Mouse (Mus musculus): ENCODE measurements around the gene Plcl2.
A peak's percentile ranks its signal among the peaks of the same experiment; 100 is the strongest.
"Not testable (repeated sequence)": the region's sequence is repeated elsewhere in the genome, so short reads cannot be mapped to it uniquely, and the experiment has no call there.

Gene Plcl2

DNA sequence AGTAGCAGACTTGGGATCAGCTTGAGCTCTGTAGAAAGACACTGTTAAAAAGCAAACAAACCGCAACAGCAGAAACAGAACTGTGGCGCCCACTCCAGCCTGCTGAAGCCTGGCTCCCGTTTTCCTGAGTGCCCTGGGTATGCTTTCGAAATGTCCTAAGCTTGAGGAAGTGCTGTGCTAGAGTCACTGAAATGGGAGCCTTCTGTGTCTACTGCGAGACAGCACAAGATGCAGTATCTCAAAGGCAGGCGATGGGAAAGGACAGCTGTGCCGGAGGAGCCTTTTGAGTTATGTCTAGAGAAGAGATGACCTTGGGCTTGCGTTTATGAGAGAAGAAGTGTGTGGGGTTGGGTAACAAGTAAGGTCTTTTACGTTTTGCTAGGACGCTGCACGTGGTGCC is 166.0 kb downstream of the Plcl2 start:
- no peak for DNase-seq (ENCODE audit: low spot score)

DNA sequence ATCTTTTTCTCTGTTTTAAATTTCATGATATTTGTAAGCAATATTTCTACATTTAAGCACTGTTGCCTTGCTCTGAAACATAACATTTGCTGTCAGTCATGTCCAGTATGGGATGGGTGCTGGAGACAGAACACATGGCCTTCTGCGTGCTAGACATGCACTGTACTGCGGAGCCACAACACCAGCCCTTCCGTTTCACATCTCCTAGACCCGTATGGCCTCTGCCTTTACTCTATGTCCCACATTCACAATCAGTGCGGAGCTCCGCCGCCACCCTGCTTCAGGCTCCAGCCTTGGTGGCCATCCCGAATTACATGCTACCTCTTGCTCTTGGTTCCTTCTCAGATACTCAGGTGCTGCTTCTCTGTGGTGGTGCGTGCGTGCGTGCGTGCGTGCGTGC is 168.1 kb downstream of the Plcl2 start:
- DNase-seq (ENCODE audit: low spot score), result no peak

DNA sequence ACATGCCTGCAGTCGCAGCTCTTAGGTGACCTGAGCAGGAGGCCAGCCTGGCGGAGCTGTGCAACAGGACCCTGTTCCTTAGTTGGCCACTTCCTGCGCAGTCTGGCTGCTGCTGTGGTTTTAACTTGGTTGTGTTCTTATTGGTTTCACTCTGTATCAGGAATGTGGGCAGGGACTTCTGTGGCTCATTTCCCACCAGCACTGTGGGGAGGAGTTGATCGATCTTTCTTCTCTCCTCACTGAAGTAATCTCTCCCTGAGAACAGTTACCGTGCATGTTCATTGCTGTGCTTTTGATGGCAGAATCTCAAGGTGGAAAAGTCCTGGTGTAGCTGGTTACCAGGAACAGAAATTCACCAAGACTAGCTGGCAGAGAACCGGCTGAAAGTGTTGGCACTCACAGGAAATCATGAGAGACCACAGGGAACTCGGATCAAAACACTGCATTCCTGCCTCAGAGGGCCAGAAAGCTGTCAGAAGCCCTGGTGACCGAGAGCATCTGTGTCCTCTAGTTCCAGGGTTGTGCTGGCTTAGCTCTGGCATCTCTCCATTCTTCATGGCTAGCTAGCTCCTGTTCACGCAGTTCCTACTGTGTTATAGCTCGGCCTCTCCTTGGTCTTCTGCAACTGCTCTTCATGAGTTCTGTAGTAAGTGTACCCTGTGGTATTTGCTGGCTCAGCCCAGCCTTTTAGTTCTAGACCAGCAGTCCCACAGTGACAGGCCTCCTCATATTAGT is 168.9 kb downstream of the Plcl2 start:
- peak; percentile 21 for DNase-seq (ENCODE audit: low spot score)

DNA sequence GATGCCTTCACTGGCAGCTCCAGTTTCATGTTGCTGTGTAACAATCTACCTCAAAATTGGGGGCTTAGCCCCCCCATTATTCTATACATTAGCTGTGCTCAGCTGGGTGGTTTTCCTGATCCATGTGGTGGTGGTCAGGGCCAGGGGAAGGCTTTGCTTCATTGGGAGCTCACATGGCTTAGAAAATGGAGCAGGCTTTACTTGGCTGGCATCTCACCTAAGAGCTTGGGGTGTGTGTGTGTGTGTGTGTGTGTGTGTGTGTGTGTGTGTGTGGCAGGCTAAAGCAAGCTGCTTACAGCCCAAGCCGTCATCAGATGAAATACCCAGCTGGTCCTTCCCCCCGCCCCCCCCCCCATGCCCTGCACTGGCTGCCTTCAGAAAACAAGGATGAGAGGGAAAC is 169.5 kb downstream of the Plcl2 start:
- no peak for DNase-seq (ENCODE audit: low spot score)

DNA sequence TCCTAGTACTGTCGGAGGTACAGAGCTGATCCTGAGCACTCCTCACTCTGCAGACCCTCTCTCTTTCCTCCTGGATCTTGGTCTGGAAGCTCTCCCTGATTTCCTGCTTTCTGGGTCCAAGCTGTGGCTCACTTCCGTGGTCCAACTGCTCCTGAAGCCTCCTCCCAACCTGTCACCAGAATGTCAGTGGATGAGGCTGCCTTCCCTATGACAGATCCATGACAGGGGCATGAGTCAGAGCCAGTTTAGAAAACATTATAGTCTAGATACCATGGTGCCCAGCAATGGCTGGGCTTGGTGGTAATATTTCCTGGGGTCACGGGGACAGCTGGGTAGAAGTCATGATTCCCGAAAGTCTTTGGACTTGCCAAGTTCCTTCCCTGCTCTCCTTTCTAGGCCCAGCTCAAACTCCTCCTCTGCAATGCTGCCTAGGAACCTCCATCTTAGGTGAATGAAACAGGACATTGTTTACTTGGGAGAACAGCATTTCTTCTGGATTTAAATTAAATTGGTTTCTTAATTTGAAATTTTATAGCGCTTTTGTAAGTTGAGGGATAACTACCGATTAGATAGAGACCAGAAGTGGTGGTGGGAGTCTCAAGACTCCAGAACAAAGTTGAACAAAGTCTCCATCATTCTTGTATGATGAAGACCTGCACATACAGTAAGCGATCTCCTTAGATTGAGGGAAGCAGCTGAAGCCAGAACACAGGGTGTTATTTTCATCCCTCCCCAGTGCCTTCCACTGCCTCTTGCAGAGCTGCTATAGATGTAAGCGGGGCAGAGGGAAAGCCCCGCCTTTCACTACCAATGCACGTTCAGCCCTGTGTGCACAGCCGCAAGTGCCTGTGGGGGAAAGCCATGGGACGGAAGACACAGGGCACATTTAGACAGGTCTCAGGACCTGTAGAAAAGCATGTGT is 170.7 kb downstream of the Plcl2 start:
- no peak for DNase-seq (ENCODE audit: low spot score)

DNA sequence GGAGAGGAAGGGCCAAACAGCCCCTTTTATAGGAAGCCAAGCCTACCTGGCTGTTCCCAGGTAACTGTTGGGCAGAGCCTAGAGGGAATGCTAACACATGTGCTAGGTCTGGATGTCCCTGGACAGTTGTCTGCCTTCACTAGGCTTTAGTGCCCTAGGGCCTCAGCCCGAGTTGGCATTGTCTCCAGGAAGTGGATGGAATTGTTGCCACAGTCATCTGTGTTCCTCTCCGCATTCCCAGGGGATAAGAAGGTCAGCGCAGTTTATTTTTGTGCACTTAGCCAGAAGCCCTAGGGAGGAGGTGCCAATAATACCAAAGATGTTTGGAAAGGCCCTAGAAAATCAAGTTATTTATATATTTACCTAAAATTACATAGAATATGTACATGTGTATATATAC is 173.5 kb downstream of the Plcl2 start:
- no peak for DNase-seq (ENCODE audit: low spot score)

DNA sequence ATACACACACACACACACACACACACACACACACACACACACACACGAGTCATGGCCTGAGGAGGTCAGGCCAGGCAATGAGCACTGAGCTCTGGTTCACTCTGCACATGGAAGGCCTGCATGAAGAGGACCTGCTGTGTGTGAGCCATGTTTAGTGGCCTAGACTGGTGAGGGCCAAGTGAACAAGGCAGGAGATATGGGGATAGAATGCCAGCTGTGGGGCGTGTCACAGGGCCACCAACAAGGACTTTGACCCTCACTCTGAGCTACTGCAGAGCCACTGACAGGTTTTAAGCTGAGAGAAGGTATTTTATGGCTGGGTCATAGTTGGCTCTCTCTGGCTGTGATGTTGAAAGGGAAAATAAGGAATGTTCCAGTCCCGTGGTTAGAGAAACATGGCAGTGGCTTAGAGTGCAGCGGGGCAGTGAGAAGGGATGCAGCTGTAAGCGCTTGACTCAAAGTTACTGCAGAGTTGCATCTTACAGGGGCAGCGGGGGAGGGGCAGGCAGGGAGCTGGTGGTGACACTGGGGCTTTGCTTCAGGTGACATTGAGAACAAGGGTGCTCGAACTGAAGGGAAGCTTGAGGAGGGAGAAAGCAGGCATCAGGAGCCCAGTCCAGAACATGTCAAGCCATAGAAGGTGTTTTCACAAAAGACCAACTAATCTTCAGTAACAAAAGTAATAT is 175.9 kb downstream of the Plcl2 start:
- no peak for DNase-seq (ENCODE audit: low spot score)

DNA sequence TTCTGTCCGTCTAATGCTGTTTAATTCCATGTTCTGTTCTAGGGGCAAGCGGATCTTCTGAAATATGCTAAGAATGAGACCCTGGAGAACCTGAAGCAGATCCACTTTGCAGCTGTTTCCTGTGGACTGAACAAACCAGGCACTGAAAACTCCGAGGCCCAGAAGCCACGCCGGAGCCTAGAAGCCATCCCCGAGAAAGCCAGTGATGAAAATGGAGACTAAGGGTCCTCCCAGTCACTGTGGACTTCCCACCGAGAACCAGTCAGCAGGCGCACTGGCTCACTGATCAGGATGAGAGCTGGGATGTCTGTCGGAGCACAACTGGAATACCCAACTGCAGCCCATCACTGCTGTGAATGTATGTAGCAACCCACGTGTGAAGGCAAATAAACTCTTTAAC is 178.5 kb downstream of the Plcl2 start:
- no peak for DNase-seq (ENCODE audit: low spot score)

DNA sequence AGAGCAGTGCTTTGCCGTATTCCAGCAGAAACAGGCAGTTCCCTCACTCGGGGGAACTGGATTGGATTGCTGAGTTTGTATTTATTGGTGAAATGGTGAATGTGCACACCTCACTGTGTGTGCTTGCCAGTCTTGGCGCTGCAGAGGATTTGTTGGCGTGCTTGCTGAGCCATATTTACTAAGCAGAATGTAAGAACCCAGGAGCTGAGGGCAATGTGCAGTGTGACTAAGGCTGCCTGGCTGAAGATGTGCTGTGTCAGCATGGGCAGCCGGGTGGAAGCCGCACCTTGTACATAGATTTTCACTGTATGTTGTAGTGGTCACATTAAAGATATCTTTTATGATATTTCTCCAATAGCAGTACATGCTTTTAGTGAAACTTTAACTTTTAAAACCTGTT is 178.9 kb downstream of the Plcl2 start:
- no peak for DNase-seq (ENCODE audit: low spot score)

DNA sequence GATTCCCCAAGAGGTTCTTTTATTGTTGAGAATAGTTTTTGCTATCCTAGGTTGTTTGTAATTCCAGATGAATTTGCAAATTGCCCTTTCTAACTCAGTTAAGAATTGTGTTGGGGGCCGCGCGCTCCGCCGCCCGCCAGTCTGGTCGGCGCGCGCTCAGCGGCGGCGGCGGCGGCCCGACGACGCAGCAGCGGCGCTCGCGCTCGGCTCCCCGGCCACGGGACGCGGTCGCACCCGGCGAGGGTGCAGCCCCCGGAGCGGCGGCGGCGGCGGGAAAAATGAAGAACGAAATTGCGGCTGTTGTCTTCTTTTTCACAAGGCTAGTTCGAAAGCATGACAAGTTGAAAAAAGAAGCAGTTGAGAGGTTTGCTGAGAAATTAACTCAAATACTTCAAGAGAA is 189.2 kb downstream of the Plcl2 start:
- not testable (repeated sequence) for DNase-seq (ENCODE audit: low spot score)

DNA sequence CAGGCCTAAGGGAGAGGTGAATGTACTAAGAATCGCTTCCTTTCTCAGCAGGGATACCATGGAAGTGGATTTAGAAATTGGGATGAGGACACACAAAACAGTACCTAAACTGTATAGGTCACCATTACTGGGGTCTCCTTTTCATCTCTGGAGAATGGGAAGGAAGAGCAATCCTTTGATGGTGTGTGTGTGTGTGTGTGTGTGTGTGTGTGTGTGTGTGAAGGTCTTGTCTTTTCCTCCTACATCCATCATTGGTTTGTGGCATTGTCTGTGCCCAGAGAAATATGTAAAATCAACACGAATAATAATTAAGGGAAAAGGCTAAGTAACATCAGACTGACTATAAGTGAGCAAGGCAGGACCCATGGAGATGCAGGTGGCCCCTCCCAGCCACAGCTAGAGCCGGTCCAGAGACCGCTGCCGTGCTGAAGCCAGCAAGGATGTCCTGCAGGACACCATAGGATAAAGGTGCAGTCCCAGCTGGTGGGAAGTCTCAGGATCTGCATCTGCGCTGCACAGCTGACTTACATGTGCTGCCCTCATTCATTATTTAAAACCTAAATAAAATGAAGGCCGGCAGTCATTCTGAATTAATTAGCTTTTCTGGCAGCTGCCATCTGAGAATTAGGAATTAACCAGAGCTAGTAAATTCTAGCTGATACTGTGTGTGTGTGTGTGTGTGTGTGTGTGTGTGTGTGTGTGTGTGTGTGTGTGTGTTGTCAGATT is 201.5 kb downstream of the Plcl2 start:
- DNase-seq (ENCODE audit: low spot score), result no peak

DNA sequence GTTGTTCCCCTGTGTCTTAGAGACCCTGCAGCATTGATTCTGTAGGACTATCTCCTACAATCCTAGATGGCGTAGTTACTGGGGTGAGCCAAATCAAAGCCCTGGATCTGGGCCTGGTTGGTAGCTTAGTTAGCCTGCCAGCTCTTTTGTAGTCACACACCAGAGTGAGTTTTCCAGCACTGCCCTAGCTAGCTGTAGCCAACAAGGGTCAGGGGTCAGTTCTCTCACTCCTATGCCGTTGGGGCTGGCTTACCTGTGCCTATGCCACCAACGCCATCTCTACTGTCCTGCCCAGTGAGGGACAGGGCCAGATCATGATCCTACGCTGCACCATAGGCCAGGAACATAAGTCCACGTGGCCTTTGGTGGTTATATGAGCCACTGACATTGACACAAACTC is 208.4 kb downstream of the Plcl2 start:
- no peak for DNase-seq (ENCODE audit: low spot score)

DNA sequence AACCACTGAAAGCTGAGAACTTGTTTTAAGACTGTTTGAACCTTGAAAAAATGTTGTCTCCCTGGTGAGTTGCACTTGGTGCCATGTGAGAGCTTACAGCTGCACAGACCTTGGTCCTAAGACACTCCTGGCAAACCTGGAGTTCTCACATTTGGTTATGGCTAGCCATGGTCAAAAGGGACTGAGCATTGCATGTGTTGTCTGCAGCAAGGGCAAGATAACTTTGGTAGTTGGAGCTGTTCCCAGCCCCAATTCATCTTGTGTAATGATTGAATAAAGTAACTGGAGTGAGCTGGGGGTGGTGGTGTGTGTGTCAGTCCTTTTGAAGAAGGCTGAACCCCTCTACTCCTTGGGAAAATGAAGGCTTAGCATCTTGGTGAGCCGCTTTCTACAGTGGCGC is 215.2 kb downstream of the Plcl2 start:
- no peak for DNase-seq (ENCODE audit: low spot score)

DNA sequence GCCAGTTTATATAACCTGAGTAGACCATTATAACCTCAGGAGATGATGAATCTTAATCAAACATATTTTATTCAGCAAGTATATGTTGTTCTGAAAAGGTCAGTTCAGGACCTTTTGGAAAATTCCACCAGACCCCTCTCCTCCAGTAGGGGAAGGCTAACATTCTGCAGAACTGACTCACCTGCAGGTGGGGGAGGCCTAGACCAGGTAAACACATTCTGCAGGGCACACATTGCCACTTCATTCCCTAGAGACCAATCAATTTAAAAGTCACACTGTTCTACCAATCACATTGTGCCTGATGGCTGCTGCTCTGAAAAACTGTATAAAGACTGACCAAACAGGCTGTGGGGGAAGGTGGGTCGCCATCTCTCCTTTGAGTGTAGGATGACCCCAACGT is 217.1 kb downstream of the Plcl2 start:
- no peak for DNase-seq (ENCODE audit: low spot score)

DNA sequence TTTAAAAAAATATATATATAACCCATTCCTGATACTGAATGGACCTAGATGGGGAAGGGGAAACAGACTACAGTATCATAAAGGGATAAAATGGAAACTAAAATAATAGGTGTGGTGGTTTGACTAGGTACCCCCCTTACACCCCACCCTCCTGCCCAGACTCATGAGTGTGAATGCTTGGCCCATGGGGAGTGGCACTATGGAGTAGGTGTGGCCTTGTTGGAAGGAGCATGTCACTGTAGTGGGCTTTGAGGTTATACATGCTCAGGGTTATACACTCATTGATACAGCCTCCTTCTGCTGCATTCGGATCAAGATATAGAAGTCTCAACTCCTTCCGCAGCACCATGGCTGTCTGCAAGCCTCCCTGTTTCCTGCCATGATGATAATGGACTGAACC is 219.8 kb downstream of the Plcl2 start:
- DNase-seq (ENCODE audit: low spot score), result no peak

DNA sequence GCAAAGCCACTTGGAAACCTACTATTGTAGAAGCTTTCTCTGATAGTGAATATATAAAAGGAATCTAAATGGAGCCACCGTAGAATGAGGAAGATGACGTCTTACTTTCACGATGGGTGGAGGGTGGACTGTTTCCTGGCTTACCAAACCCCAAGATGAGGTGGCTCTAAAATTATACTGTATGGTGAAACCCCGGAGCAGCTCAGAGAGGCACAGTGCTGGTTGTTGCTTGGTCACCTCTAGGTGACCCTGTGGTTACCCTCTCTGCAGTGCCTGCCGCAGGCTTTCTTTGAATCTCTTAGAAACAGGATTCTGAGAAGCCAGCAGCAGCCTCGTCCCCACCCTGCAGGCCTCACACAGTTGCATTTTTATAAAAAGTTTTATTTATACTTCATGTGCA is 220.4 kb downstream of the Plcl2 start:
- no peak for DNase-seq (ENCODE audit: low spot score)

DNA sequence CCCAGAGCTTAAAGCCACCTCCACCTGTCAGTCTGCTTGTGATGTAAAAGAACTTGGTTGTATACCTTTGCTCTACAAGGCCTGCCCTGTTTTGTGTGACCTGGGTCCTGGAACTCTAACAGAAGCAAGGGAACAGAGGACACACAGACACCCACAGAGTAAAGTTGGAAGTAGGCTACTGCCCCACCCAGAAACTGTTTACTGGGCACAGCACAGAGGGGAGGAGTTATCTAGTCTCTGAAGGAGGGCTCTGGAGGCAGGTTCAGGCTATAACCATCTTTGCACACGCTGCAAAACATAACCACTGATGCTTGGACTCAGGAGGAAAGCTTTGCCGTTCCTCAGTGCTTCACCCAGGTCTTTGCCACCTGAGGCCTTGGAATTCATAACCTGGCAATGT is 221.7 kb downstream of the Plcl2 start:
- no peak for DNase-seq (ENCODE audit: low spot score)

DNA sequence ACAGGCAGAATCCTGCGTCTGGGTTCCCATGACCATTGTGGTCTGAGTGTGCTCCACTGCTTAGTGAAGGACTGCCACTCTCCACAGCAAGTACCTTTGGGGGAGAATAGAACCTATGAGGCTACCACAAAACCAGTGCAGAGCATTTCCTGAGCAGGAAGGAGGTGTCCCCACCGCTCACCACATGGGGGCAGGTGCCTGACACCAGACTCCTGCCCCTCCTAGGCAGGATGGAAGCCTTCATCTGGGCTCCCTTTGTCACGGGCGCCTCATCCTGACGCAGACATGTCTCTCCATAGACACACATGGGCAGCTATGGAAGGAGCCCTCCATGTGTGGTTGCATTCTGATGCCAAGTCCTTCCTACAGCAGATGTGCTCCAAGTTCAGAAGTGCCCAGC is 222.7 kb downstream of the Plcl2 start:
- no peak for DNase-seq (ENCODE audit: low spot score)

DNA sequence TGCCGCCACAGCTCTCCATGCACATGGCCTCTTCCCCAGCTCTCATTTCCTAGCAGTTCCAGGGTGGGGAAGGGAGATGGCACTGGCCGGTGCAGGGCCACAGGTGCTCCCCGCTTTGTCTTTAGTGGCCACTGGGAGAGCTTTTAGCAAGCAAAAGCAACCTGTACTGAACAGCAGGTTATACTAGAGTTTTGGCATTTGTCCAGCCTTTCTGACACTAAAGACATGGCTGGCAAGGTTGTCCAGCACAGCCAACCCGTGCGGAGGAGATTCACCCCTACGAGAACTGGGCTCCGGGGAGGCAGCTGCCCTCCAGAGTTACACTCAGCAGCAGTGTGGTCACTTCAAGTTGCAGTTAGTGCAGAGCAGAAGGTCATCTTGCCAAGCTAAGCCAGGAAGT is 224.2 kb downstream of the Plcl2 start:
- no peak for DNase-seq (ENCODE audit: low spot score)

DNA sequence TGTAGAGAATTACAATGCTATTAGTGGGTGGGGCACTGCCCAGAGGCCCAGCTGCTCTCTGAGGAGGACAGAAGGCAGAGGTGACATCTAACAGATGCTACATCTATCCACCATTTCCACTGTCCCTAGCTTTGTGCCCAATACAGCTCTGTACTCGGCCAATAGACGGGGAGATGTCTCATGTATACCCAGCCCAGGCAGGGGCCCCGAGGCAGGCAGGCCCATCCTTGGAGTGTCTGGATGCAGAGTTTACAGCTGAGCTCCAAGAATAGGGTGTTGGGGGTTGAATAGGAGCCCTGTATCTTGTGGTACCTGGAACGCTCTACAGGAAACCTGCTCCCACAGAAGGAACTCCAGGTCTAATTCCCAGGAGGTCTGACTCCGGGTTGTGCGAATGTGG is 225.6 kb downstream of the Plcl2 start:
- no peak for DNase-seq (ENCODE audit: low spot score)

DNA sequence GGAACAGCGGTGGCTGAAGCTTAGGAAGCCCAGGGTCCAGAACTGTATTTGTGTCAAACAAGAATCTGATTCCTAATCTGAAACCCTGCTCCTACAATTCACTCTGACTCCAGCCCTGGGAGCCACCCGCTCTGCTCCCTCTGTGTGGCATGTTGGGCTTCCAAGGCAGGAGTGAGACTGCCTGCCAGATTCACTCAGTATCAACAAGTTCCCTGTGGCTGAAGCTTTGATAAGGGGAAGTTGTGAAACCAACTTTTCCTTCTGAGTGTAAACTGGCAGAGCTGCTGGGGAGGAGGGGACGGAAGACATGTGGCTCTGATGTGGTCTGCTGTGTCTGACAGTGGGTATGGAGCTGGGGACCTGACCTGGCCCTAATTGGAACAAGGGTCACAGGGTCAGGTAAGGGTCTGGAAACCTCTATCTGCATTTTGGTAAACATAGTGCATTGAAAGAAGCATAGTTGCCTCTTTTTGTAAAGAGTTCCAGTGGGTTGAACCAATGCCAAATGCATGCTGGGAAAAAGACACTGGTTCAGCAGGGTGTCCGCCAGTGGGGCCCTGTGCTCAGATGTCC is 226.3 kb downstream of the Plcl2 start:
- no peak for DNase-seq (ENCODE audit: low spot score)

DNA sequence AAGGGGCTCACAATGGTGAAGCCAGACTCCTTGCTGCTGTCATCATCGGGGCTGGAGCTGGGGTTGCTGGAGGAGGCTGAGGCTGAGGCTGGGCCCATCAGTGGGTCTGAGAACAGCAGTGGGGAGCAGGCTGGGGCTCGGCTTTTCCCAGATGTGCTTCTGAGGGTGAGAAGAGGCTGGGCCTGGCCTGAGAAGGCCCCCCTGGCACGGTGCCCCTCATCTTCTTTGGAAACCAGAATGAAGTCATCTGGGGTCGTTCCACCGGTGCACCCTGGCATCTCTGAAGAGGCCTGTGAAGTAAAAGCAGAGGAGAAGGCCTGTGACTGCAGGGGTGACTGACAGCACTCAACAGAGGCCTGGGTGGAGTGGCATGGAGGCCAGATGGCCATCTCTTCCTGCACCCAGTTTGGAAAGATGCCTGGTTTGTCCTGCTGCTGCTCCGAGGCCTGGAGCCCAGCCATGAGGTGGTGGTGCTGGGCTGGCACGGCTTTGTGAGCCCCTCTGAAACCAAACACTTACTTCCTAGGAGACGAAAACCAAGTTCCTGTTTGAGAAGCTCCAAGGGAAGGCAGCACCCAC is 226.8 kb downstream of the Plcl2 start:
- no peak for DNase-seq (ENCODE audit: low spot score)
